Mouse (Mus musculus): ENCODE data around the gene Stap2.

The Stap2 gene

GRCm38 (mm10) chr17:56005415-56006061 lies at the start of gene Stap2, which contains the start of gene Mpnd:
Stap2 (minus strand) TSS chr17:56005584.
Mpnd (plus strand) TSS chr17:56005711.
- no peak for DNase-seq (ENCODE audit: low spot score)

- DNase-seq (ENCODE audit: low spot score) = no peak
Measured at GRCm38 (mm10) chr17:56054938-56055337, 49.6 kb upstream of the Stap2 start.

DNA sequence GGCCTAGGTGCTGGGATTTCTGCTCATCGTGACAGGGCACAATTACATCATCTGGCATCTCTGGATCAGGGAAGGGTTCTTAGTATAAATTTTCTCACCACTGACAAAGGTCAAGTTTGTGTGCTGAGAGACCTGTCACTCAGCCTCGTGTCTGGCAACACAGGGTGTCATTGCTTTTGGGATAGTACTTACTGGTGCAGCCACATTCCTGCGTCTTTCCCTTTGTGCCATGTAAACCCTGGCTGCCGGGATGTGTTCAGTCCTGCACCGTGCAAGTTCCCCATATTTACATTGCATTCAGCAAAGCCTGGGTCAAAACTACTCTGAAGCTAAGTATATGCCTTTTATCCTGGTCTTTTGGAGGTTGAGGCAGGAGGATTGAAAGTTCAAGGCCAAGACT lies 46.0 kb upstream of the Stap2 start:
- no peak for DNase-seq (ENCODE audit: low spot score)

GRCm38 (mm10) chr17:56040857-56041163 lies 35.4 kb upstream of the Stap2 start:
- no peak for DNase-seq (ENCODE audit: low spot score)

DNA sequence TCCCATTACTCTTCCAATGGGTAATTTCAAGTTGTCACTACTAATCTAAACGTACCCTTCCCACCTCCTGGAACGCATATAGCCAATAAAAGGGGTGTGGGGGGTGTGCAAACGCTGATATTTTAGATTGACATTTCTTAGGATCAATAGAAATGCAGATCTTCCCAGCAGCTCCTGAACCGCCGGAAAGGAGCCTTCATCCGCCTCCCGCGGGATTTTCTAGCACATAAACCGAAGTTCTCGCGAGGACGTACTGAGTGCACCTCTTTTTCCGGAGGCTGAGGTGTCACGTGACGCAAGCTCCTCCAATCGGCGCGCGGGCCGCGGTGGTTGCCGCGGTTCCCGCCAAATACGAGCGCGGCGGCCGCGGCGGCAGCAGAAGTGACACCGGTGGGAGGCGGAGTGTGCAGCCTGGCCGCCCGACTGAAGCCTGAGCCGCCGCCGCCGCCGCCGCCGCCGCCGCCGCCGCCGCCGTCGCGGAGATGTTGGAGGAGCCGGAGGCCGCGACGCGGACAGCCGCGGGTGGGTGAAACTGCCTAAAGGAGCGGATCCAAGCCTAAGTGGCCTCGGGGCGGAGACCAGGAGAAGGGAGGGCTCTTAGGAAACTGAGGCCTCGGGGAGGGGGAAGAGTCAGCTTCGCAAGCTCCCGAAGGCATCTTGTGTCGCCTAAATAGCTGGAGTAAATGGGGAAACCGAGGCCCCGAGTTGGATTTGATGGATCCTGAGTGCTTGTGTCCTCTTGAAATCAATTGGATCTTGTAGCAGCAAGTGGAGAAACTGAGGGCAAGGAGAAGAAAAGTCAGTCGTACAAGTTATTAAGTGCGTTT lies 34.9 kb upstream of the Stap2 start, which contains the start of gene Chaf1a:
Gene Chaf1a (plus strand): TSS at position 410 of the 827 bp plus-strand sequence.
- DNase-seq (ENCODE audit: low spot score) = peak; percentile 94

GRCm38 (mm10) chr17:56039345-56039744 lies 34.0 kb upstream of the Stap2 start:
- no peak for DNase-seq (ENCODE audit: low spot score)

DNA sequence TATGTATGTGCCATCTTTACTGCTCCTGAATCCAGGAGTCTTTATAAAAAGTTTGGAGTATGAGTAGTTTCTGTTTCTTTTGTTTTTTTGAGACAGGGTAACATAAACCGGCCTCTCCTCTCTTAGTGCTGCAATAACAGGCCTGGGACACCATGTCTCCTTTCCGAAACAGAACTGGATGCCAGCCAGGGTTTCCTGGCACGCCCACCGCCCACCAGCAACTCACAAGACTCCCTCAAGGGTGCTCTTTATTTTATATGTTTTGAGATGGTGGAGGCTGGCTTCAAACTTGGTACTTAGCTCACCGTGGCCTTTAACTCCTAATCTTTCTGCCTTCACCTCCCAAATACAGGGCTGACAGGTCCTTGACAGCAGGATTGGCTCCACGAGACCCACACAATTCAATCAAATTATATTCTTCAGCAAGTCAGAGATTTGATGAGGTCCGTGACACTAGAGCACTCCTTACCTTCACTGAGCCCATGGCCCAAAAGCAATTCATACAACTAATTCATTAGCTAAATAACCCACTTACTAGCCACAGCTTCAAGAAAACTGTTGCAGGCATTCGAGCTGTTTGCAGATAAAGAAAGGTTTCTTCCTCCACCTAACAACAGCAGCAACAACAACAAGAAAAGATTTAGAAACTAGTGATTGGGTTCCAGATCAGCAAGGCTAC lies 33.3 kb upstream of the Stap2 start:
- DNase-seq (ENCODE audit: low spot score) = no peak

- no peak for DNase-seq (ENCODE audit: low spot score)
Measured at GRCm38 (mm10) chr17:56036901-56037287, 31.5 kb upstream of the Stap2 start.

DNA sequence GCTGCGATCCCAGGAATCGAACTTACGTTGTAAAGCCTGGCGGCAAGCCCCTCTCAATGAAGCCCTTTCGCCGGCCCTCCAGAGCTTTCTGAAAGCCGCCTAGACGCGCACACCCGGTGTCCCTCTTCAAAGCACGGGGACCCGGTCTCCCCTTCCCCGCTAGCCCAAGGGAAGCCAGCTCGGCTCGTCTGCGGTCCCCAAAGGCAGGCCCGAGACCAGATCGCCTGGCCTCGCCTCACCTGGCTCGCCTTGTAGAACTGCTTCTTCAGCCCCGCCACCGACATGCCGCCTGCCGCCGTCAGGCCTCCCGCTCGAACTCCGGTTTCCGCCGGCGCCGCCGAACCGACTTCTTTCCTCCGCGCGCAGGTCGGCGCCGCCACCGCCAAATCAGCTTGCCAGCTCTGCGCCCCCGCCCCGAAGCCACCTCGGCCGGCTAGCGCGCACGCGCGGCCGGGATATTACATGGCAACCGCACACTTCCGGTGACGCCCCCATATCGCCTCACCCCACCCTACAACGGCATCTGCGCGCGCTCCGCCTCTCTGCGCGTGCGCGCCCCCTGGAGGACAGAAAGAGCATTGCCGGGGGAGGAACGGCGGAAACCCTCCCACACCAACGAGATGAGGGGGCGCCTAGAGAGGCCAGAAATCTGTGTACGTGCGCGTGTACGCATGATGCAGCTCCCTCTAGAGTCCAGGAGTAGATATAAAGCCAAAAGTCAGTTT lies 31.0 kb upstream of the Stap2 start, which contains the start of gene Sh3gl1:
Gene Sh3gl1 (minus strand): TSS at position 460 of the 725 bp plus-strand sequence.
- DNase-seq (ENCODE audit: low spot score) = peak; percentile 99

DNA sequence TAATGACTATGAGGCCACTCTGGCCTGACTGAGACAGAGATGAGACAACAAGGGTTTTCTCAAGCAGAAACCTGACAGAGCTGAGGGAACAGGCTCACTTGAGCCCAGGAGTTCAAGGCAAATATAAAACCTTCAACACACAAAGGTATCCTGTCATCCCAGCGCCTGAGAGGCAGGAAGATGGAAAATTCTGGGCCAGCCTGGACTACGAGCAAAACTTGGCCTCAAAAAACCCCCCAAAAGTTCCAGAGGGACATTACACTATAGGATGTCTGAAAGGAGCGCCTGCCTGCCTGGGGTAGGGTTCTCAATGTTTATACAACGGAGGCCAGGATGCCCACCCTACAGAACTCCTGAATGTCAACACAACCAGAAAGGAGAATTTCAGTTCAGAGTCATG lies 29.8 kb upstream of the Stap2 start:
- DNase-seq (ENCODE audit: low spot score) = no peak

GRCm38 (mm10) chr17:56034726-56035100 lies 29.3 kb upstream of the Stap2 start:
- no peak for DNase-seq (ENCODE audit: low spot score)

- peak; percentile 51 for DNase-seq (ENCODE audit: low spot score)
Measured at GRCm38 (mm10) chr17:56034040-56034725, 28.8 kb upstream of the Stap2 start.

- peak; percentile 59 for DNase-seq (ENCODE audit: low spot score)
Measured at GRCm38 (mm10) chr17:56032831-56033230, 27.4 kb upstream of the Stap2 start.

GRCm38 (mm10) chr17:56032127-56032733 lies 26.8 kb upstream of the Stap2 start:
- DNase-seq (ENCODE audit: low spot score) = no peak

GRCm38 (mm10) chr17:56031431-56031830 lies 26.0 kb upstream of the Stap2 start:
- no peak for DNase-seq (ENCODE audit: low spot score)

- no peak for DNase-seq (ENCODE audit: low spot score)
Measured at GRCm38 (mm10) chr17:56030919-56031318, 25.5 kb upstream of the Stap2 start.

- DNase-seq (ENCODE audit: low spot score) = no peak
Measured at GRCm38 (mm10) chr17:56030238-56030870, 25.0 kb upstream of the Stap2 start.

DNA sequence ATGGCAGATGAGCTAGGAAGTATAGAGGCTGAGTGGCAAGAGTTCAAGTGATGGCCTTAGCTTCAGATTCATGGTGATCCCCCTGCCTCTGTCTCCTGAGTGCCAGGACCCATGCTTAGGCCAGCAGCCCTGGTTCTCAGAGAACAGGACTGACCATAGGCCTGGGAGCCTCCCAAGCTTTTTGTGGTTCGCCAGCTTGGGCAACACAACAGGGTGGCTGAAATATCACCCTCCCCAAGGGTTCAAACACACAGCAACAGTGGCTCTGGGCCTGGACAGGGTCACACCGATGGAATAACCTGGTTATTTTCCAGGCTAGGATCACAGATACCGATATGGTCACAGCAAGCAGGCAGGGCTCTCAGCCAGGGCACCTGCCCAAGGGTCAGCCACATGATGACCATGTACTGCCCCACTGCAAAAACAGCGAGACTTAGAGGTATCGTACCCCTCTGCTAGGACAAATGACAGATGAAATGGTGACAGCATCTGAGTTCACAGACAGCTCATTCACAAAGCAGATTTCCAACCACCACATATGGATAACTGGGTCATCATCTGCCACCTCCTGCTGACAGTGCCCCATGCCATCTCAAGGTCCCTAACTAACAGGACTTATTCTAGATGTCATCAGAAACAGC lies 22.5 kb upstream of the Stap2 start:
- DNase-seq (ENCODE audit: low spot score) = no peak

DNA sequence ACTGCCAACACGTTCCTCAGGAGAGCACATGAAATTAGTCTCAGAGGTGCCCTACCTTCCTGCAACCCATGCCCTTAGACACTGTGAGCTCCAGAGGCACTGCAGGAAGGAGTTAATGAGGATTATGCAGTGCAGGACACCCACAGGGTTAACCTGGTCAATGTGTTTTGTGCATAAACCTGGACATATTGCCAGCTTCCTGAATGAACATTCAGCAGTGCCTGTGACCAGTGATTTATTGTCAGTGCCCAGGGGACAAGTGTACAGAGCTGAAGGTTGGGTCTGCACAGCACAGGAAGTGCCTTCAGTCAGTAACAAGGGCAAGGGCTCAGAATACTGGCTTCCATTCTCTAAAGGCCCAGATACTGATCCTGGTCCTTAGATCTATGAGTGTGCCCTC lies 21.5 kb upstream of the Stap2 start:
- DNase-seq (ENCODE audit: low spot score) = no peak

DNA sequence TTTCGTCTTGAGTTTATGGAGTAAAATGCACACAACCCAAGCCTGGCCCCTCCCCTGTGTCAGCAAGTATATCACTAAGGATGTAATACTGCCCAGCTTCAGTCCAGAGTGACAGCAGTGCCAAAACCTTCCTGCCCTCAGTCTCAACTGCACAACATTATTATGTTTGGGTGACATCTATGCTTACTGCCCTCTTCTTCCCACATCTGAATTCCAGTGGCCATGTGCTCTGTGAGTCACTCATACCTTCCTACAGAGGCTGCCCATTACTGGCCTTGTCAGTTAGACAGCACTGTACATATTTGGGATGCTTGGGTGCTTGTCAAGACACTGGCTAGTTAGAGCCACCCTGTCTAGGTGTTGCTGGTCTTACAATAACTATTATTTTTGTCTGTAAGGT lies 20.9 kb upstream of the Stap2 start:
- no peak for DNase-seq (ENCODE audit: low spot score)
